Mouse (Mus musculus): ENCODE results near the gene Pdpn.

DNA sequence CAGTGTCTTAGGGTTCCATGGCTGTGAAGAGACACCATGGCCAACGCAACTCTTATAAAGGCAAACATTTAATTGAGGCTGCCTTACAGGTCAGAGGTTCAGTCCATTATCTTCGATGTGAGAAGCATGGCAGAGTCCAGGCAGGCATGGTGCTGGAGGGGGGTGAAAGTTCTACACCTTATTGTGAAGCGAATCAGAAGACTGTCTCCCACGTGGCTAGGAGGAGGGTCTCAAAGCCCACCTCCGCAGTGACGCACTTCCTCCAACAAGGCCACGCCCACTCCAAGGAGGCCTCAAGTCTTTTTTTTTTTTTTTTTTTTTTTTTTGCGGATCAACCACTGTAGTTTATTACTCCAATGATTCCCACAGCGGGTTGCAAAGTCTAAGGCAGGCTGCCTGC lies 58.1 kb downstream of the Pdpn start:
- no peak for TF ChIP-seq FLI1 (IDR thresholded peaks at IDR 0.05; ENCODE audit: low read length)
- TF ChIP-seq GATA1 (IDR thresholded peaks at IDR 0.05; ENCODE audit: borderline replicate concordance, low read length), result no peak
